Mouse (Mus musculus): ENCODE results near the gene Plcb4. TPM values are rescaled to one million over a fixed set of nuclear protein-coding genes. Genes with fewer than 3 reads are reported as not detected.

The Plcb4 gene
- polyA plus RNA-seq, 1 experiment from 2014 or later = 14.5 TPM

- Histone ChIP-seq H3K4me1 (ENCODE audit: control insufficient read depth, insufficient read depth, low read length) (peaks cover 12% of the 10 kb centered on the region), H3K9ac (ENCODE audit: low read length) (no peak overlapping the region), H3K9me3 (ENCODE audit: control insufficient read depth, low read length) (no peaks in the 10 kb centered on the region), H3K27ac (ENCODE audit: low read depth, low read length) (no peak overlapping the region), H3K4me3 (ENCODE audit: low read depth, low read length) (no peak overlapping the region), H3K4me2 (no peak overlapping the region), H3K36me3 (ENCODE audit: control insufficient read depth, insufficient read depth, low read length) (no peaks in the 10 kb centered on the region), H3K27me3 (ENCODE audit: control insufficient read depth, insufficient read depth, low read length) (no peaks in the 10 kb centered on the region)
- peak; percentile 77 for DNase-seq (ENCODE audit: low spot score, missing footprints)
- ATAC-seq (ENCODE audit: low FRiP score) = no peak
- 54% methylated on average over 5 of the region's 5 CpGs for WGBS
Observed at GRCm38 (mm10) chr2:135722109-135722508, 63.3 kb downstream of the Plcb4 start.

GRCm38 (mm10) chr2:135723387-135723786 lies 64.6 kb downstream of the Plcb4 start:
- Histone ChIP-seq H3K9me3 (ENCODE audit: control insufficient read depth, low read length) (no peaks in the 10 kb centered on the region), H3K9ac (ENCODE audit: low read length) (no peak overlapping the region), H3K36me3 (ENCODE audit: control insufficient read depth, insufficient read depth, low read length) (no peaks in the 10 kb centered on the region), H3K4me1 (ENCODE audit: control insufficient read depth, insufficient read depth, low read length) (peaks cover 12% of the 10 kb centered on the region), H3K4me3 (ENCODE audit: low read depth, low read length) (no peak overlapping the region), H3K27ac (ENCODE audit: low read depth, low read length) (no peak overlapping the region), H3K4me2 (no peak overlapping the region), H3K27me3 (ENCODE audit: control insufficient read depth, insufficient read depth, low read length) (no peaks in the 10 kb centered on the region)
- 93% methylated on average over 6 of the region's 6 CpGs for WGBS
- ATAC-seq (ENCODE audit: low FRiP score) = no peak
- DNase-seq (ENCODE audit: low spot score, missing footprints) = peak; percentile 69

GRCm38 (mm10) chr2:135724489-135724888 lies 65.7 kb downstream of the Plcb4 start:
- H3K4me1 ChIP-seq (ENCODE audit: control insufficient read depth, insufficient read depth, low read length) = peaks cover 12% of the 10 kb centered on the region
- no peaks in the 10 kb centered on the region for H3K9me3 ChIP-seq (ENCODE audit: control insufficient read depth, low read length)
- H3K9ac ChIP-seq (ENCODE audit: low read length) = no peak overlapping the region
- no peaks in the 10 kb centered on the region for H3K27me3 ChIP-seq (ENCODE audit: control insufficient read depth, insufficient read depth, low read length)
- ATAC-seq (ENCODE audit: low FRiP score) = no peak
- H3K4me2 ChIP-seq = no peak overlapping the region
- DNase-seq (ENCODE audit: low spot score, missing footprints) = peak; percentile 33
- WGBS = 90% methylated on average over 10 of the region's 10 CpGs
- H3K4me3 ChIP-seq (ENCODE audit: low read depth, low read length) = no peak overlapping the region
- no peaks in the 10 kb centered on the region for H3K36me3 ChIP-seq (ENCODE audit: control insufficient read depth, insufficient read depth, low read length)
- no peak overlapping the region for H3K27ac ChIP-seq (ENCODE audit: low read depth, low read length)

GRCm38 (mm10) chr2:135725362-135725761 lies 66.6 kb downstream of the Plcb4 start:
- Histone ChIP-seq H3K4me2 (no peak overlapping the region), H3K9ac (ENCODE audit: low read length) (no peak overlapping the region), H3K9me3 (ENCODE audit: control insufficient read depth, low read length) (no peaks in the 10 kb centered on the region), H3K27ac (ENCODE audit: low read depth, low read length) (no peak overlapping the region), H3K27me3 (ENCODE audit: control insufficient read depth, insufficient read depth, low read length) (no peaks in the 10 kb centered on the region), H3K36me3 (ENCODE audit: control insufficient read depth, insufficient read depth, low read length) (no peaks in the 10 kb centered on the region), H3K4me3 (ENCODE audit: low read depth, low read length) (no peak overlapping the region), H3K4me1 (ENCODE audit: control insufficient read depth, insufficient read depth, low read length) (peaks cover 12% of the 10 kb centered on the region)
- ATAC-seq (ENCODE audit: low FRiP score) (no peak), DNase-seq (ENCODE audit: low spot score, missing footprints) (no peak)
- WGBS = 82% methylated on average over 4 of the region's 4 CpGs

- no peak overlapping the region for H3K9ac ChIP-seq (ENCODE audit: low read length)
- no peaks in the 10 kb centered on the region for H3K36me3 ChIP-seq (ENCODE audit: control insufficient read depth, insufficient read depth, low read length)
- H3K4me1 ChIP-seq (ENCODE audit: control insufficient read depth, insufficient read depth, low read length) = peaks cover 7% of the 10 kb centered on the region
- H3K27ac ChIP-seq (ENCODE audit: low read depth, low read length) = no peak overlapping the region
- DNase-seq (ENCODE audit: low spot score, missing footprints) (peak; percentile 70), ATAC-seq (ENCODE audit: low FRiP score) (no peak)
- no peak overlapping the region for H3K4me3 ChIP-seq (ENCODE audit: low read depth, low read length)
- H3K27me3 ChIP-seq (ENCODE audit: control insufficient read depth, insufficient read depth, low read length) = no peaks in the 10 kb centered on the region
- no peaks in the 10 kb centered on the region for H3K9me3 ChIP-seq (ENCODE audit: control insufficient read depth, low read length)
- no peak overlapping the region for H3K4me2 ChIP-seq
- 88% methylated on average over 9 of the region's 9 CpGs for WGBS
Observed at GRCm38 (mm10) chr2:135727088-135727487, 68.3 kb downstream of the Plcb4 start.

GRCm38 (mm10) chr2:135727925-135728324 lies 69.1 kb downstream of the Plcb4 start:
- H3K27me3 ChIP-seq (ENCODE audit: control insufficient read depth, insufficient read depth, low read length) = no peaks in the 10 kb centered on the region
- H3K4me1 ChIP-seq (ENCODE audit: control insufficient read depth, insufficient read depth, low read length) = no peaks in the 10 kb centered on the region; the same call in 1 of the 2 replicates
- no peaks in the 10 kb centered on the region for H3K36me3 ChIP-seq (ENCODE audit: control insufficient read depth, insufficient read depth, low read length)
- H3K27ac ChIP-seq (ENCODE audit: low read depth, low read length) = no peak overlapping the region
- ATAC-seq (ENCODE audit: low FRiP score) = no peak
- no peak overlapping the region for H3K4me3 ChIP-seq (ENCODE audit: low read depth, low read length)
- no peak overlapping the region for H3K4me2 ChIP-seq
- 90% methylated on average over 4 of the region's 4 CpGs for WGBS
- H3K9me3 ChIP-seq (ENCODE audit: control insufficient read depth, low read length) = no peaks in the 10 kb centered on the region
- no peak overlapping the region for H3K9ac ChIP-seq (ENCODE audit: low read length)
- peak; percentile 71 for DNase-seq (ENCODE audit: low spot score, missing footprints)

- 67% methylated on average over 6 of the region's 6 CpGs for WGBS
- H3K4me3 ChIP-seq (ENCODE audit: low read depth, low read length) = no peak overlapping the region
- no peak for DNase-seq (ENCODE audit: low spot score, missing footprints)
- no peaks in the 10 kb centered on the region for H3K9me3 ChIP-seq (ENCODE audit: control insufficient read depth, low read length)
- H3K9ac ChIP-seq (ENCODE audit: low read length) = no peak overlapping the region
- no peak for ATAC-seq (ENCODE audit: low FRiP score)
- no peaks in the 10 kb centered on the region for H3K27me3 ChIP-seq (ENCODE audit: control insufficient read depth, insufficient read depth, low read length)
- H3K4me2 ChIP-seq = no peak overlapping the region
- H3K4me1 ChIP-seq (ENCODE audit: control insufficient read depth, insufficient read depth, low read length) = peaks cover 2% of the 10 kb centered on the region; the same call in 1 of the 2 replicates
- H3K27ac ChIP-seq (ENCODE audit: low read depth, low read length) = no peak overlapping the region
- no peaks in the 10 kb centered on the region for H3K36me3 ChIP-seq (ENCODE audit: control insufficient read depth, insufficient read depth, low read length)
Observed at GRCm38 (mm10) chr2:135731591-135731990, 72.8 kb downstream of the Plcb4 start.

GRCm38 (mm10) chr2:135732651-135733050 lies 73.8 kb downstream of the Plcb4 start:
- WGBS = 91% methylated on average over 4 of the region's 4 CpGs
- H3K9ac ChIP-seq (ENCODE audit: low read length) = no peak overlapping the region
- DNase-seq (ENCODE audit: low spot score, missing footprints) = no peak

GRCm38 (mm10) chr2:135733926-135734510 lies 75.2 kb downstream of the Plcb4 start:
- peak; percentile 28; the same call in 1 of the 2 replicates for ATAC-seq (ENCODE audit: low FRiP score)
- no peaks in the 10 kb centered on the region for H3K9me3 ChIP-seq (ENCODE audit: control insufficient read depth, low read length)
- H3K27me3 ChIP-seq (ENCODE audit: control insufficient read depth, insufficient read depth, low read length) = no peaks in the 10 kb centered on the region
- H3K27ac ChIP-seq (ENCODE audit: low read depth, low read length) = no peak overlapping the region
- H3K4me2 ChIP-seq = no peak overlapping the region
- no peaks in the 10 kb centered on the region for H3K36me3 ChIP-seq (ENCODE audit: control insufficient read depth, insufficient read depth, low read length)
- peaks cover 2% of the 10 kb centered on the region; the same call in 1 of the 2 replicates for H3K4me1 ChIP-seq (ENCODE audit: control insufficient read depth, insufficient read depth, low read length)
- no peak overlapping the region for H3K9ac ChIP-seq (ENCODE audit: low read length)
- 40% methylated on average over 10 of the region's 10 CpGs for WGBS
- no peak overlapping the region for H3K4me3 ChIP-seq (ENCODE audit: low read depth, low read length)
- no peak for DNase-seq (ENCODE audit: low spot score, missing footprints)

More at GRCm38 (mm10) chr2:135732651-135733050, 73.8 kb downstream of the Plcb4 start:
- Histone ChIP-seq H3K27ac (ENCODE audit: low read depth, low read length) (no peak overlapping the region), H3K27me3 (ENCODE audit: control insufficient read depth, insufficient read depth, low read length) (no peaks in the 10 kb centered on the region), H3K4me2 (no peak overlapping the region), H3K9me3 (ENCODE audit: control insufficient read depth, low read length) (no peaks in the 10 kb centered on the region), H3K4me3 (ENCODE audit: low read depth, low read length) (no peak overlapping the region), H3K36me3 (ENCODE audit: control insufficient read depth, insufficient read depth, low read length) (no peaks in the 10 kb centered on the region), H3K4me1 (ENCODE audit: control insufficient read depth, insufficient read depth, low read length) (peaks cover 2% of the 10 kb centered on the region; the same call in 1 of the 2 replicates)
- ATAC-seq (ENCODE audit: low FRiP score) = no peak

Data from midbrain, embryonic 11.5 days (tissue).